19 mouse cellular contexts compared by ENCODE assay signal in genomic region chr1:82946029-82946428, GRCm38 (mm10). TPM values are rescaled to one million over a fixed set of nuclear protein-coding genes. Genes with fewer than 3 reads are reported as not detected.
"Had no signal": no experiment of that assay in that cellular context is flagged by ENCODE, and none has a peak within 500 bp of the region (broad histone marks: within the 10 kb centered on the region; RNA-seq: fewer than 3 reads in every experiment).

No protein-coding gene starts in this region.

RNA-seq across cellular contexts. Expression of gene A030003K21Rik, which starts 2.8 kb away (rescaled TPM):
- polyA plus RNA-seq: heart, embryonic 10.5 days; heart, embryonic 12.5 days; heart, embryonic 14.5 days; heart, embryonic 16.5 days; hindbrain, embryonic 10.5 days; hindbrain, embryonic 12.5 days; hindbrain, embryonic 14.5 days; hindbrain, embryonic 16.5 days; intestine, embryonic 14.5 days; intestine, embryonic 16.5 days; kidney, adult 2 months; kidney, embryonic 15.5 days; kidney, postnatal 0 days; large intestine, adult 2 months; limb, embryonic 11.5 days; limb, embryonic 13.5 days; limb, embryonic 15.5 days; liver, adult 2 months; liver, embryonic 12.5 days had no signal

RNA-seq across cellular contexts. Expression of gene Gm7544, which starts 9.8 kb away (rescaled TPM):
- polyA plus RNA-seq: heart, embryonic 10.5 days; heart, embryonic 12.5 days; heart, embryonic 14.5 days; heart, embryonic 16.5 days; hindbrain, embryonic 10.5 days; hindbrain, embryonic 12.5 days; hindbrain, embryonic 14.5 days; hindbrain, embryonic 16.5 days; intestine, embryonic 14.5 days; intestine, embryonic 16.5 days; kidney, adult 2 months; kidney, embryonic 15.5 days; kidney, postnatal 0 days; large intestine, adult 2 months; limb, embryonic 11.5 days; limb, embryonic 13.5 days; limb, embryonic 15.5 days; liver, adult 2 months; liver, embryonic 12.5 days had no signal

RNA-seq across cellular contexts. Expression of gene Gm47955, which starts 14.1 kb away (rescaled TPM):
- polyA plus RNA-seq: heart, embryonic 10.5 days; heart, embryonic 12.5 days; heart, embryonic 14.5 days; heart, embryonic 16.5 days; hindbrain, embryonic 10.5 days; hindbrain, embryonic 12.5 days; hindbrain, embryonic 14.5 days; hindbrain, embryonic 16.5 days; intestine, embryonic 14.5 days; intestine, embryonic 16.5 days; kidney, adult 2 months; kidney, embryonic 15.5 days; kidney, postnatal 0 days; large intestine, adult 2 months; limb, embryonic 11.5 days; limb, embryonic 13.5 days; limb, embryonic 15.5 days; liver, adult 2 months; liver, embryonic 12.5 days had no signal

RNA-seq across cellular contexts. Expression of gene Gm6217, which starts 14.8 kb away (rescaled TPM):
- polyA plus RNA-seq: heart, embryonic 10.5 days; heart, embryonic 12.5 days; heart, embryonic 14.5 days; heart, embryonic 16.5 days; hindbrain, embryonic 10.5 days; hindbrain, embryonic 12.5 days; hindbrain, embryonic 14.5 days; hindbrain, embryonic 16.5 days; intestine, embryonic 14.5 days; intestine, embryonic 16.5 days; kidney, adult 2 months; kidney, embryonic 15.5 days; kidney, postnatal 0 days; large intestine, adult 2 months; limb, embryonic 11.5 days; limb, embryonic 13.5 days; limb, embryonic 15.5 days; liver, adult 2 months; liver, embryonic 12.5 days had no signal

RNA-seq across cellular contexts. Expression of gene A030014E15Rik, which starts 21.3 kb away (rescaled TPM):
- polyA plus RNA-seq: heart, embryonic 10.5 days; heart, embryonic 12.5 days; heart, embryonic 14.5 days; heart, embryonic 16.5 days; hindbrain, embryonic 10.5 days; hindbrain, embryonic 12.5 days; hindbrain, embryonic 14.5 days; hindbrain, embryonic 16.5 days; intestine, embryonic 14.5 days; intestine, embryonic 16.5 days; kidney, adult 2 months; kidney, embryonic 15.5 days; kidney, postnatal 0 days; large intestine, adult 2 months; limb, embryonic 11.5 days; limb, embryonic 13.5 days; limb, embryonic 15.5 days; liver, adult 2 months; liver, embryonic 12.5 days had no signal
